Mouse (Mus musculus): ENCODE measurements around the gene Pde4a. TPM values are rescaled to one million over a fixed set of nuclear protein-coding genes. Genes with fewer than 3 reads are reported as not detected.

Pde4a gene
- total and polyA plus RNA-seq, 2 experiments from 2014 or later, result 45.0 to 47.7 TPM

- WGBS, result 84% methylated on average over 6 of the region's 6 CpGs
Measured at GRCm38 (mm10) chr9:21223906-21224305, 58.4 kb downstream of the Pde4a start.

GRCm38 (mm10) chr9:21224576-21225414, 59.3 kb downstream of the Pde4a start:
- no peaks in the 10 kb centered on the region for H3K4me1 ChIP-seq (ENCODE audit: insufficient read depth, low read length)
- 24% methylated on average over 26 of the region's 26 CpGs for WGBS
- no peaks in the 10 kb centered on the region for H3K27me3 ChIP-seq (ENCODE audit: insufficient read depth, low read length)
- H3K36me3 ChIP-seq (ENCODE audit: insufficient read depth, low read length), result peaks cover 5% of the 10 kb centered on the region; the same call in 1 of the 2 replicates
- ATAC-seq, result 0 out of 2 replicates have a peak, but pooled peaks have one; percentile 28
- TF ChIP-seq CTCF (IDR thresholded peaks at IDR 0.05; ENCODE audit: low read depth), result 0 out of 2 replicates have a peak, but pooled peaks have one; percentile 2
- 0 out of 2 replicates have a peak overlapping the region, but pooled peaks have one; percentile 17 for H3K9ac ChIP-seq (replicated peaks; ENCODE audit: low read length)
- H3K27ac ChIP-seq, result no peak overlapping the region
- peak overlapping the region; percentile 45 for H3K4me2 ChIP-seq (ENCODE audit: low read depth, low read length)
- H3K4me3 ChIP-seq (ENCODE audit: low read length), result 0 out of 2 replicates have a peak overlapping the region, but pooled peaks have one; percentile 13
- DNase-seq (ENCODE audit: low spot score), result peak; percentile 35
- no peaks in the 10 kb centered on the region for H3K9me3 ChIP-seq (ENCODE audit: low read length)

More at GRCm38 (mm10) chr9:21223906-21224305, 58.4 kb downstream of the Pde4a start:
- no peak for DNase-seq (ENCODE audit: low spot score)
- no peak for TF ChIP-seq CTCF (IDR thresholded peaks at IDR 0.05; ENCODE audit: low read depth)
- Histone ChIP-seq H3K4me2 (ENCODE audit: low read depth, low read length) (no peak overlapping the region), H3K27me3 (ENCODE audit: insufficient read depth, low read length) (no peaks in the 10 kb centered on the region), H3K4me3 (ENCODE audit: low read length) (no peak overlapping the region), H3K4me1 (ENCODE audit: insufficient read depth, low read length) (no peaks in the 10 kb centered on the region), H3K9me3 (ENCODE audit: low read length) (no peaks in the 10 kb centered on the region), H3K9ac (replicated peaks; ENCODE audit: low read length) (no peak overlapping the region), H3K36me3 (ENCODE audit: insufficient read depth, low read length) (no peaks in the 10 kb centered on the region), H3K27ac (no peak overlapping the region)
- ATAC-seq, result no peak

- no peaks in the 10 kb centered on the region for H3K27me3 ChIP-seq (ENCODE audit: insufficient read depth, low read length)
- H3K9ac ChIP-seq (replicated peaks; ENCODE audit: low read length), result no peak overlapping the region
- H3K4me2 ChIP-seq (ENCODE audit: low read depth, low read length), result peak overlapping the region; percentile 45
- no peaks in the 10 kb centered on the region for H3K9me3 ChIP-seq (ENCODE audit: low read length)
- H3K36me3 ChIP-seq (ENCODE audit: insufficient read depth, low read length), result peaks cover 8% of the 10 kb centered on the region
- 15% methylated on average over 7 of the region's 7 CpGs for WGBS
- H3K27ac ChIP-seq, result no peak overlapping the region
- no peak for DNase-seq (ENCODE audit: low spot score)
- no peaks in the 10 kb centered on the region for H3K4me1 ChIP-seq (ENCODE audit: insufficient read depth, low read length)
- no peak for ATAC-seq
- TF ChIP-seq CTCF (IDR thresholded peaks at IDR 0.05; ENCODE audit: low read depth), result no peak
- 0 out of 2 replicates have a peak overlapping the region, but pooled peaks have one; percentile 13 for H3K4me3 ChIP-seq (ENCODE audit: low read length)
Measured at GRCm38 (mm10) chr9:21225415-21225758, 59.9 kb downstream of the Pde4a start.

GRCm38 (mm10) chr9:21227342-21227741, 61.8 kb downstream of the Pde4a start:
- peak; percentile 55 for DNase-seq (ENCODE audit: low spot score)
- Histone ChIP-seq H3K4me2 (ENCODE audit: low read depth, low read length) (peak overlapping the region; percentile 42), H3K9me3 (ENCODE audit: low read length) (no peaks in the 10 kb centered on the region), H3K27ac (no peak overlapping the region), H3K27me3 (ENCODE audit: insufficient read depth, low read length) (no peaks in the 10 kb centered on the region), H3K4me1 (ENCODE audit: insufficient read depth, low read length) (no peaks in the 10 kb centered on the region), H3K36me3 (ENCODE audit: insufficient read depth, low read length) (peaks cover 14% of the 10 kb centered on the region), H3K4me3 (ENCODE audit: low read length) (no peak overlapping the region), H3K9ac (replicated peaks; ENCODE audit: low read length) (0 out of 2 replicates have a peak overlapping the region, but pooled peaks have one; percentile 0)
- no peak for TF ChIP-seq CTCF (IDR thresholded peaks at IDR 0.05; ENCODE audit: low read depth)
- peak; percentile 36; the same call in 1 of the 2 replicates for ATAC-seq
- 13% methylated on average over 16 of the region's 16 CpGs for WGBS

GRCm38 (mm10) chr9:21231551-21231950, 66.0 kb downstream of the Pde4a start:
- Histone ChIP-seq H3K4me2 (ENCODE audit: low read depth, low read length) (no peak overlapping the region), H3K9me3 (ENCODE audit: low read length) (no peaks in the 10 kb centered on the region), H3K27me3 (ENCODE audit: insufficient read depth, low read length) (no peaks in the 10 kb centered on the region), H3K4me3 (ENCODE audit: low read length) (no peak overlapping the region), H3K27ac (no peak overlapping the region), H3K4me1 (ENCODE audit: insufficient read depth, low read length) (no peaks in the 10 kb centered on the region), H3K36me3 (ENCODE audit: insufficient read depth, low read length) (peaks cover 27% of the 10 kb centered on the region), H3K9ac (replicated peaks; ENCODE audit: low read length) (no peak overlapping the region)
- WGBS, result 57% methylated on average over 23 of the region's 23 CpGs
- ATAC-seq, result no peak
- TF ChIP-seq CTCF (IDR thresholded peaks at IDR 0.05; ENCODE audit: low read depth), result no peak
- DNase-seq (ENCODE audit: low spot score), result no peak

- WGBS, result 88% methylated on average over 5 of the region's 5 CpGs
- ATAC-seq, result no peak
- TF ChIP-seq CTCF (IDR thresholded peaks at IDR 0.05; ENCODE audit: low read depth), result no peak
- no peak overlapping the region for H3K9ac ChIP-seq (replicated peaks; ENCODE audit: low read length)
- peaks cover 27% of the 10 kb centered on the region for H3K36me3 ChIP-seq (ENCODE audit: insufficient read depth, low read length)
- no peak overlapping the region for H3K27ac ChIP-seq
- no peak overlapping the region for H3K4me2 ChIP-seq (ENCODE audit: low read depth, low read length)
- no peaks in the 10 kb centered on the region for H3K27me3 ChIP-seq (ENCODE audit: insufficient read depth, low read length)
- H3K9me3 ChIP-seq (ENCODE audit: low read length), result no peaks in the 10 kb centered on the region
- peaks cover 8% of the 10 kb centered on the region; the same call in 1 of the 2 replicates for H3K4me1 ChIP-seq (ENCODE audit: insufficient read depth, low read length)
- no peak for DNase-seq (ENCODE audit: low spot score)
- no peak overlapping the region for H3K4me3 ChIP-seq (ENCODE audit: low read length)
Measured at GRCm38 (mm10) chr9:21232867-21233266, 67.4 kb downstream of the Pde4a start.

Data from hindbrain, postnatal 0 days (tissue).